Mouse (Mus musculus): ENCODE measurements around the gene Mief1. TPM values are rescaled to one million over a fixed set of nuclear protein-coding genes. Genes with fewer than 3 reads are reported as not detected.

Mief1 gene
- polyA plus RNA-seq, 1 experiment from 2014 or later: 41.7 TPM

GRCm38 (mm10) chr15:80255646-80256121, 21.9 kb downstream of the Mief1 start:
- H3K36me3 ChIP-seq (ENCODE audit: control insufficient read depth, insufficient read depth, low read length): peaks cover 60% of the 10 kb centered on the region
- WGBS: under 1% methylated on average over 44 of the region's 51 CpGs
- H3K4me1 ChIP-seq (ENCODE audit: control insufficient read depth, insufficient read depth, low read length): peaks cover 21% of the 10 kb centered on the region
- H3K9me3 ChIP-seq (ENCODE audit: control insufficient read depth, low read length): no peaks in the 10 kb centered on the region
- peak overlapping the region; percentile 100 for H3K27ac ChIP-seq (replicated peaks; ENCODE audit: low read depth, low read length)
- ATAC-seq (ENCODE audit: low FRiP score, low TSS enrichment) (peak; percentile 11), DNase-seq (peak; percentile 84)
- peak overlapping the region; percentile 100 for H3K4me3 ChIP-seq (replicated peaks; ENCODE audit: low read depth, low read length)
- peak overlapping the region; percentile 100 for H3K9ac ChIP-seq (replicated peaks; ENCODE audit: low read length)
- H3K27me3 ChIP-seq (ENCODE audit: control insufficient read depth, insufficient read depth, low read length): no peaks in the 10 kb centered on the region
- peak overlapping the region; percentile 98 for H3K4me2 ChIP-seq (ENCODE audit: low read length)

- peak overlapping the region; percentile 100 for H3K4me3 ChIP-seq (replicated peaks; ENCODE audit: low read depth, low read length)
- peak overlapping the region; percentile 100 for H3K27ac ChIP-seq (replicated peaks; ENCODE audit: low read depth, low read length)
- 8% methylated on average over 16 of the region's 16 CpGs for WGBS
- H3K4me1 ChIP-seq (ENCODE audit: control insufficient read depth, insufficient read depth, low read length): peaks cover 21% of the 10 kb centered on the region
- ATAC-seq (ENCODE audit: low FRiP score, low TSS enrichment) (no peak), DNase-seq (no peak)
- H3K27me3 ChIP-seq (ENCODE audit: control insufficient read depth, insufficient read depth, low read length): no peaks in the 10 kb centered on the region
- peaks cover 59% of the 10 kb centered on the region for H3K36me3 ChIP-seq (ENCODE audit: control insufficient read depth, insufficient read depth, low read length)
- H3K4me2 ChIP-seq (ENCODE audit: low read length): peak overlapping the region; percentile 98
- H3K9ac ChIP-seq (replicated peaks; ENCODE audit: low read length): peak overlapping the region; percentile 100
- no peaks in the 10 kb centered on the region for H3K9me3 ChIP-seq (ENCODE audit: control insufficient read depth, low read length)
Measured at GRCm38 (mm10) chr15:80256242-80256641, 22.4 kb downstream of the Mief1 start.

DNA sequence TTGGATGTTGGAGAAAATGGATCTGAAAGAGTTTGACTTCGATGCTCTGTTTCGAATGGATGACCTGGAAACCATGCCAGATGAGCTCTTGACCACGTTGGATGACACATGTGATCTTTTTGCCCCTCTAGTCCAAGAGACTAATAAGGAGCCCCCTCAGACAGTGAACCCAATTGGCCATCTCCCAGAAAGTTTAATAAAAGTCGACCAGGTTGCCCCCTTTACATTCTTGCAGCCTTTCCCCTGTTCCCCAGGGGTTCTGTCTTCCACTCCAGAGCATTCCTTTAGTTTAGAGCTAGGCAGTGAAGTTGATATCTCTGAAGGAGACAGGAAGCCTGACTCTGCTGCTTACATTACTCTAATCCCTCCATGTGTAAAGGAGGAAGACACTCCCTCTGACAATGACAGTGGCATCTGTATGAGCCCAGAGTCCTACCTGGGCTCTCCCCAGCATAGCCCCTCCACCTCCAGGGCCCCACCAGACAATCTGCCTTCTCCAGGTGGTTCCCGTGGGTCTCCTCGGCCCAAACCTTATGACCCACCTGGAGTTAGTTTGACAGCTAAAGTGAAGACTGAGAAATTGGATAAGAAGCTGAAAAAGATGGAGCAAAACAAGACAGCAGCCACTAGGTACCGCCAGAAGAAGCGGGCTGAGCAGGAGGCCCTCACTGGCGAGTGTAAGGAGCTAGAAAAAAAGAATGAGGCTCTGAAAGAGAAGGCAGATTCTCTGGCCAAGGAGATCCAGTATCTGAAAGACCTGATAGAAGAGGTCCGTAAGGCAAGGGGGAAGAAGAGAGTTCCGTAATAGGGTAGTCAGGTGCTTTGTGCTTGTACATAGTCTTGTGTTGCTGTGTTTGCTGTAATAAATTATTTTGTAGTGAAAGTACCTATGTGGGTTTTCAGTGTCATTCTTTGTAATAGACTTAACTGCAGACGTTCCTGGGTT, 23.1 kb downstream of the Mief1 start:
- 63% methylated on average over 12 of the region's 12 CpGs for WGBS
- H3K9ac ChIP-seq (replicated peaks; ENCODE audit: low read length): peak overlapping the region; percentile 100
- no peaks in the 10 kb centered on the region for H3K27me3 ChIP-seq (ENCODE audit: control insufficient read depth, insufficient read depth, low read length)
- peaks cover 21% of the 10 kb centered on the region for H3K4me1 ChIP-seq (ENCODE audit: control insufficient read depth, insufficient read depth, low read length)
- no peak for DNase-seq
- peak overlapping the region; percentile 100; the same call in 1 of the 2 replicates for H3K27ac ChIP-seq (replicated peaks; ENCODE audit: low read depth, low read length)
- H3K36me3 ChIP-seq (ENCODE audit: control insufficient read depth, insufficient read depth, low read length): peaks cover 52% of the 10 kb centered on the region
- H3K9me3 ChIP-seq (ENCODE audit: control insufficient read depth, low read length): no peaks in the 10 kb centered on the region
- H3K4me3 ChIP-seq (replicated peaks; ENCODE audit: low read depth, low read length): peak overlapping the region; percentile 100
- ATAC-seq (ENCODE audit: low FRiP score, low TSS enrichment): no peak
- peak overlapping the region; percentile 98 for H3K4me2 ChIP-seq (ENCODE audit: low read length)

GRCm38 (mm10) chr15:80257602-80258239, 23.9 kb downstream of the Mief1 start:
- Histone ChIP-seq H3K9ac (replicated peaks; ENCODE audit: low read length) (no peak overlapping the region; the same call in 1 of the 2 replicates), H3K4me2 (ENCODE audit: low read length) (peak overlapping the region; percentile 98), H3K4me1 (ENCODE audit: control insufficient read depth, insufficient read depth, low read length) (peaks cover 22% of the 10 kb centered on the region), H3K27me3 (ENCODE audit: control insufficient read depth, insufficient read depth, low read length) (no peaks in the 10 kb centered on the region), H3K4me3 (replicated peaks; ENCODE audit: low read depth, low read length) (peak overlapping the region; percentile 100), H3K27ac (replicated peaks; ENCODE audit: low read depth, low read length) (peak overlapping the region; percentile 21; the same call in 1 of the 2 replicates), H3K9me3 (ENCODE audit: control insufficient read depth, low read length) (no peaks in the 10 kb centered on the region), H3K36me3 (ENCODE audit: control insufficient read depth, insufficient read depth, low read length) (peaks cover 49% of the 10 kb centered on the region)
- WGBS: 29% methylated on average over 4 of the region's 4 CpGs
- DNase-seq (no peak), ATAC-seq (ENCODE audit: low FRiP score, low TSS enrichment) (no peak)

GRCm38 (mm10) chr15:80258240-80259170, 24.7 kb downstream of the Mief1 start:
- no peak for ATAC-seq (ENCODE audit: low FRiP score, low TSS enrichment)
- Histone ChIP-seq H3K4me1 (ENCODE audit: control insufficient read depth, insufficient read depth, low read length) (peaks cover 29% of the 10 kb centered on the region), H3K9ac (replicated peaks; ENCODE audit: low read length) (no peak overlapping the region; the same call in 1 of the 2 replicates), H3K27me3 (ENCODE audit: control insufficient read depth, insufficient read depth, low read length) (no peaks in the 10 kb centered on the region), H3K4me3 (replicated peaks; ENCODE audit: low read depth, low read length) (0 out of 2 replicates have a peak overlapping the region, but pooled peaks have one; percentile 8), H3K27ac (replicated peaks; ENCODE audit: low read depth, low read length) (no peak overlapping the region; the same call in 1 of the 2 replicates), H3K4me2 (ENCODE audit: low read length) (no peak overlapping the region), H3K9me3 (ENCODE audit: control insufficient read depth, low read length) (no peaks in the 10 kb centered on the region), H3K36me3 (ENCODE audit: control insufficient read depth, insufficient read depth, low read length) (peaks cover 49% of the 10 kb centered on the region)
- WGBS: 70% methylated on average over 11 of the region's 11 CpGs
- DNase-seq: no peak

- ATAC-seq (ENCODE audit: low FRiP score, low TSS enrichment) (no peak), DNase-seq (no peak)
- H3K4me3 ChIP-seq (replicated peaks; ENCODE audit: low read depth, low read length): no peak overlapping the region
- no peak overlapping the region for H3K27ac ChIP-seq (replicated peaks; ENCODE audit: low read depth, low read length)
- peaks cover 49% of the 10 kb centered on the region for H3K36me3 ChIP-seq (ENCODE audit: control insufficient read depth, insufficient read depth, low read length)
- peaks cover 22% of the 10 kb centered on the region for H3K4me1 ChIP-seq (ENCODE audit: control insufficient read depth, insufficient read depth, low read length)
- H3K9me3 ChIP-seq (ENCODE audit: control insufficient read depth, low read length): no peaks in the 10 kb centered on the region
- H3K9ac ChIP-seq (replicated peaks; ENCODE audit: low read length): no peak overlapping the region
- H3K27me3 ChIP-seq (ENCODE audit: control insufficient read depth, insufficient read depth, low read length): no peaks in the 10 kb centered on the region
- 79% methylated on average over 8 of the region's 8 CpGs for WGBS
- no peak overlapping the region for H3K4me2 ChIP-seq (ENCODE audit: low read length)
Measured at GRCm38 (mm10) chr15:80259406-80260045, 25.7 kb downstream of the Mief1 start.

GRCm38 (mm10) chr15:80260677-80261076, 26.9 kb downstream of the Mief1 start:
- peak; percentile 91 for DNase-seq
- Histone ChIP-seq H3K9ac (replicated peaks; ENCODE audit: low read length) (no peak overlapping the region), H3K4me2 (ENCODE audit: low read length) (no peak overlapping the region), H3K27me3 (ENCODE audit: control insufficient read depth, insufficient read depth, low read length) (no peaks in the 10 kb centered on the region), H3K27ac (replicated peaks; ENCODE audit: low read depth, low read length) (no peak overlapping the region), H3K4me1 (ENCODE audit: control insufficient read depth, insufficient read depth, low read length) (peaks cover 22% of the 10 kb centered on the region), H3K36me3 (ENCODE audit: control insufficient read depth, insufficient read depth, low read length) (peaks cover 49% of the 10 kb centered on the region), H3K4me3 (replicated peaks; ENCODE audit: low read depth, low read length) (no peak overlapping the region), H3K9me3 (ENCODE audit: control insufficient read depth, low read length) (no peaks in the 10 kb centered on the region)
- WGBS: 14% methylated on average over 3 of the region's 3 CpGs
- no peak for ATAC-seq (ENCODE audit: low FRiP score, low TSS enrichment)

Data from midbrain, embryonic 14.5 days (tissue).